Comparison of ENCODE assay signal across 16 mouse cellular contexts in genomic region chr13:20370036-20370802, GRCm38 (mm10).
A peak's percentile ranks its signal among the peaks of the same experiment; 100 is the strongest.
DNase-seq lines count a peak whose midpoint lies in the region; ATAC-seq and TF ChIP-seq lines count a peak whose summit lies in the region.
"Had no signal": no experiment of that assay in that cellular context is flagged by ENCODE, and none has a peak within 500 bp of the region (broad histone marks: within the 10 kb centered on the region; RNA-seq: fewer than 3 reads in every experiment).

No protein-coding gene starts in this region.

- H3K36me3 ChIP-seq in hindbrain, embryonic 10.5 days, result no peaks in the 10 kb centered on the region
- no peaks in the 10 kb centered on the region for H3K36me3 ChIP-seq in midbrain, embryonic 12.5 days
- no peaks in the 10 kb centered on the region for H3K36me3 ChIP-seq in neural tube, embryonic 14.5 days (ENCODE audit: control insufficient read depth, insufficient read depth, low read length)
- H3K36me3 ChIP-seq: intestine, embryonic 15.5 days; stomach, embryonic 15.5 days had no signal

- H3K4me1 ChIP-seq in hindbrain, embryonic 10.5 days (replicated peaks), result peaks cover 5% of the 10 kb centered on the region
- H3K4me1 ChIP-seq in midbrain, embryonic 12.5 days, result no peaks in the 10 kb centered on the region
- H3K4me1 ChIP-seq in neural tube, embryonic 14.5 days (ENCODE audit: control insufficient read depth, insufficient read depth, low read length), result peaks cover 16% of the 10 kb centered on the region
- H3K4me1 ChIP-seq: intestine, embryonic 15.5 days; stomach, embryonic 15.5 days had no signal

- TF ChIP-seq CTCF in brain, embryonic 14.5 days (IDR thresholded peaks at IDR 0.05; ENCODE audit: borderline replicate concordance, extremely low read depth, insufficient read depth, insufficient read length), result no peak

- TF ChIP-seq POLR2A in brain, embryonic 14.5 days (IDR thresholded peaks at IDR 0.05; ENCODE audit: borderline replicate concordance, extremely low read depth, insufficient read depth, insufficient read length, poor library complexity, severe bottlenecking), result no peak

- ATAC-seq in midbrain, embryonic 12.5 days (ENCODE audit: low FRiP score, low read depth), result peak; percentile 82
- ATAC-seq in neural tube, embryonic 14.5 days (ENCODE audit: low read depth), result peak; percentile 84
- ATAC-seq: intestine, embryonic 15.5 days had no signal

- no peak overlapping the region for H3K9ac ChIP-seq in midbrain, embryonic 12.5 days (replicated peaks)
- no peak overlapping the region for H3K9ac ChIP-seq in neural tube, embryonic 14.5 days (replicated peaks; ENCODE audit: low read depth, low read length)
- H3K9ac ChIP-seq: intestine, embryonic 15.5 days; stomach, embryonic 15.5 days had no signal

- no peak overlapping the region for H3K4me3 ChIP-seq in hindbrain, embryonic 10.5 days
- H3K4me3 ChIP-seq in midbrain, embryonic 12.5 days, result no peak overlapping the region
- no peak overlapping the region for H3K4me3 ChIP-seq in neural tube, embryonic 14.5 days (ENCODE audit: low read depth, low read length)
- H3K4me3 ChIP-seq: intestine, embryonic 15.5 days; stomach, embryonic 15.5 days had no signal

- H3K4me2 ChIP-seq in midbrain, embryonic 12.5 days (replicated peaks), result no peak overlapping the region
- no peak overlapping the region for H3K4me2 ChIP-seq in neural tube, embryonic 14.5 days (ENCODE audit: low read depth, low read length)
- H3K4me2 ChIP-seq: intestine, embryonic 15.5 days; stomach, embryonic 15.5 days had no signal

- H3K27me3 ChIP-seq in hindbrain, embryonic 10.5 days (ENCODE audit: insufficient read depth, poor library complexity, severe bottlenecking), result no peaks in the 10 kb centered on the region
- H3K27me3 ChIP-seq in midbrain, embryonic 12.5 days, result no peaks in the 10 kb centered on the region
- H3K27me3 ChIP-seq in neural tube, embryonic 14.5 days (ENCODE audit: control insufficient read depth, insufficient read depth, low read length), result no peaks in the 10 kb centered on the region
- H3K27me3 ChIP-seq: intestine, embryonic 15.5 days; stomach, embryonic 15.5 days had no signal

- peak; percentile 74 for DNase-seq in brain, embryonic 14.5 days (ENCODE audit: low read depth)
- no peak for DNase-seq in hindbrain, embryonic 10.5 days (ENCODE audit: low spot score)
- DNase-seq in MN1 (ENCODE audit: low spot score), result no peak
- DNase-seq in heart, adult 8-10 months (ENCODE audit: low spot score), result no peak
- no peak for DNase-seq in cerebellum, adult 9-10 months
- DNase-seq: cerebellum, postnatal 25 days; gastrocnemius, postnatal 25 days; layer of hippocampus, postnatal 36 days; left cerebral cortex, postnatal 4 days; lung, adult 18-20 months; lung, postnatal 36 days; thymus, adult 2 months had no signal

- H3K27ac ChIP-seq in hindbrain, embryonic 10.5 days, result 0 out of 2 replicates have a peak overlapping the region, but pooled peaks have one; percentile 35
- H3K27ac ChIP-seq in midbrain, embryonic 12.5 days (replicated peaks), result peak overlapping the region; percentile 58
- peak overlapping the region; percentile 78 for H3K27ac ChIP-seq in neural tube, embryonic 14.5 days (ENCODE audit: low read depth, low read length)
- H3K27ac ChIP-seq: intestine, embryonic 15.5 days; stomach, embryonic 15.5 days had no signal

- WGBS in hindbrain, embryonic 10.5 days, result 82% methylated on average over 5 of the region's 5 CpGs
- 76% methylated on average over 5 of the region's 5 CpGs for WGBS in midbrain, embryonic 12.5 days
- WGBS in neural tube, embryonic 14.5 days, result 56% methylated on average over 5 of the region's 5 CpGs

- H3K9me3 ChIP-seq in hindbrain, embryonic 10.5 days, result no peaks in the 10 kb centered on the region
- H3K9me3 ChIP-seq in midbrain, embryonic 12.5 days, result no peaks in the 10 kb centered on the region
- H3K9me3 ChIP-seq in neural tube, embryonic 14.5 days (ENCODE audit: control insufficient read depth, low read length), result no peaks in the 10 kb centered on the region
- H3K9me3 ChIP-seq: intestine, embryonic 15.5 days; stomach, embryonic 15.5 days had no signal
